8 mouse cellular contexts compared by ENCODE assay signal in genomic region chr8:110177359-110178155, GRCm38 (mm10). TPM values are rescaled to one million over a fixed set of nuclear protein-coding genes. Genes with fewer than 3 reads are reported as not detected.
A peak's percentile ranks its signal among the peaks of the same experiment; 100 is the strongest.
DNase-seq lines count a peak whose midpoint lies in the region; ATAC-seq lines count a peak whose summit lies in the region.

No protein-coding gene starts in this region.

- peak; percentile 17 for DNase-seq in kidney, postnatal 10 days
- DNase-seq in kidney, adult 8-10 months, result no peak
- DNase-seq in frontal cortex, postnatal 36 days (ENCODE audit: low spot score in 2 of 2), result peak; percentile 16 to 34
- peak; percentile 61 to 71 for DNase-seq in layer of hippocampus, postnatal 10 days (ENCODE audit: low spot score in 2 of 2)
- peak; percentile 17 for DNase-seq in skeletal muscle tissue, adult 2 months (ENCODE audit: low read depth, low spot score)
- DNase-seq in embryo, embryonic 11 days, result no peak
- no peak for DNase-seq in MN1 (ENCODE audit: low spot score)

- ATAC-seq in cerebellum, adult (ENCODE audit: insufficient number of reproducible peaks, low FRiP score, low TSS enrichment), result peak; percentile 88

RNA-seq across cellular contexts. Expression of gene Calb2, which starts 9.5 kb away (rescaled TPM):
- 100 to 1,000 TPM; 106 to 116 TPM for total RNA-seq in layer of hippocampus, postnatal 10 days (2021)

RNA-seq across cellular contexts. Expression of gene Cmtr2, which starts 37.9 kb away (rescaled TPM):
- 1 to 10 TPM; 6.1 to 6.7 TPM for total RNA-seq in layer of hippocampus, postnatal 10 days (2021)

Comparison
In these comparisons a context has a peak if more than half of its experiments do, and no peak if none do; other contexts are left out.
1. DNase-seq: peak in kidney, postnatal 10 days (single experiment), frontal cortex, postnatal 36 days (2 of 2), layer of hippocampus, postnatal 10 days (2 of 2) and skeletal muscle tissue, adult 2 months (single experiment); none in kidney, adult 8-10 months (0 of 2), embryo, embryonic 11 days (single experiment) and MN1 (single experiment).